Mouse (Mus musculus): Measurements from ENCODE around the gene Cer1. TPM values are rescaled to one million over a fixed set of nuclear protein-coding genes. Genes with fewer than 3 reads are reported as not detected.

Gene Cer1
- not detected in 2 replicates for polyA plus RNA-seq (2014; fragmentation: Nextera tagmentation; extraction: Ambion mirVana)

- H3K27me3 ChIP-seq (ENCODE audit: control insufficient read depth, insufficient read depth, low read length), result no peaks in the 10 kb centered on the region
- no peak within 1 kb of the TSS for H3K27ac ChIP-seq (ENCODE audit: low read depth, low read length)
- H3K4me1 ChIP-seq (ENCODE audit: control insufficient read depth, insufficient read depth, low read length), result no peaks in the 10 kb centered on the region
- no peak within 1 kb of the TSS for H3K9ac ChIP-seq (ENCODE audit: low read depth, low read length)
- H3K4me2 ChIP-seq, result no peak within 1 kb of the TSS
- no peaks in the 10 kb centered on the region for H3K9me3 ChIP-seq (replicated peaks; ENCODE audit: control insufficient read depth, low read length)
- no peak within 1 kb of the TSS for H3K4me3 ChIP-seq (ENCODE audit: low read depth, low read length)
- no peaks in the 10 kb centered on the region for H3K36me3 ChIP-seq (ENCODE audit: control insufficient read depth, insufficient read depth, low read length)
- ATAC-seq (replicated peaks; ENCODE audit: insufficient number of reproducible peaks, low FRiP score, low TSS enrichment), result no peak
- WGBS (ENCODE audit: insufficient replicate concordance), result 61% methylated on average over 18 of the region's 19 CpGs
Observed at GRCm38 (mm10) chr4:82884636-82885534, at the start of gene Cer1. Gene Cer1, minus strand, starts transcription at chr4:82885148.

GRCm38 (mm10) chr4:82934308-82934707 lies 49.4 kb upstream of the Cer1 start:
- Histone ChIP-seq H3K27me3 (ENCODE audit: control insufficient read depth, insufficient read depth, low read length) (no peaks in the 10 kb centered on the region), H3K4me3 (ENCODE audit: low read depth, low read length) (no peak overlapping the region), H3K36me3 (ENCODE audit: control insufficient read depth, insufficient read depth, low read length) (no peaks in the 10 kb centered on the region), H3K9ac (ENCODE audit: low read depth, low read length) (no peak overlapping the region), H3K27ac (ENCODE audit: low read depth, low read length) (no peak overlapping the region), H3K9me3 (replicated peaks; ENCODE audit: control insufficient read depth, low read length) (no peaks in the 10 kb centered on the region), H3K4me2 (no peak overlapping the region), H3K4me1 (ENCODE audit: control insufficient read depth, insufficient read depth, low read length) (no peaks in the 10 kb centered on the region)
- no peak for ATAC-seq (replicated peaks; ENCODE audit: insufficient number of reproducible peaks, low FRiP score, low TSS enrichment)
- WGBS (ENCODE audit: insufficient replicate concordance), result 18% methylated on average over 5 of the region's 5 CpGs

- Histone ChIP-seq H3K27me3 (ENCODE audit: control insufficient read depth, insufficient read depth, low read length) (no peaks in the 10 kb centered on the region), H3K9me3 (replicated peaks; ENCODE audit: control insufficient read depth, low read length) (no peaks in the 10 kb centered on the region), H3K4me3 (ENCODE audit: low read depth, low read length) (no peak overlapping the region), H3K9ac (ENCODE audit: low read depth, low read length) (no peak overlapping the region), H3K27ac (ENCODE audit: low read depth, low read length) (no peak overlapping the region), H3K4me1 (ENCODE audit: control insufficient read depth, insufficient read depth, low read length) (no peaks in the 10 kb centered on the region), H3K36me3 (ENCODE audit: control insufficient read depth, insufficient read depth, low read length) (no peaks in the 10 kb centered on the region), H3K4me2 (peak overlapping the region; percentile 15)
- WGBS (ENCODE audit: insufficient replicate concordance), result 18% methylated on average over 14 of the region's 14 CpGs
- no peak for ATAC-seq (replicated peaks; ENCODE audit: insufficient number of reproducible peaks, low FRiP score, low TSS enrichment)
Observed at GRCm38 (mm10) chr4:82933698-82934210, 48.8 kb upstream of the Cer1 start.

GRCm38 (mm10) chr4:82930079-82930478 lies 45.1 kb upstream of the Cer1 start:
- H3K9me3 ChIP-seq (replicated peaks; ENCODE audit: control insufficient read depth, low read length), result no peaks in the 10 kb centered on the region
- no peak overlapping the region for H3K4me2 ChIP-seq
- no peak overlapping the region for H3K4me3 ChIP-seq (ENCODE audit: low read depth, low read length)
- no peak overlapping the region for H3K27ac ChIP-seq (ENCODE audit: low read depth, low read length)
- no peaks in the 10 kb centered on the region for H3K4me1 ChIP-seq (ENCODE audit: control insufficient read depth, insufficient read depth, low read length)
- H3K27me3 ChIP-seq (ENCODE audit: control insufficient read depth, insufficient read depth, low read length), result no peaks in the 10 kb centered on the region
- no peaks in the 10 kb centered on the region; the same call in 1 of the 2 replicates for H3K36me3 ChIP-seq (ENCODE audit: control insufficient read depth, insufficient read depth, low read length)
- no peak overlapping the region for H3K9ac ChIP-seq (ENCODE audit: low read depth, low read length)
- no peak for ATAC-seq (replicated peaks; ENCODE audit: insufficient number of reproducible peaks, low FRiP score, low TSS enrichment)
- WGBS (ENCODE audit: insufficient replicate concordance), result 83% methylated on average over 5 of the region's 5 CpGs

- no peak for ATAC-seq (replicated peaks; ENCODE audit: insufficient number of reproducible peaks, low FRiP score, low TSS enrichment)
- Histone ChIP-seq H3K27ac (ENCODE audit: low read depth, low read length) (no peak overlapping the region), H3K27me3 (ENCODE audit: control insufficient read depth, insufficient read depth, low read length) (no peaks in the 10 kb centered on the region), H3K4me2 (no peak overlapping the region), H3K4me1 (ENCODE audit: control insufficient read depth, insufficient read depth, low read length) (no peaks in the 10 kb centered on the region), H3K9me3 (replicated peaks; ENCODE audit: control insufficient read depth, low read length) (no peaks in the 10 kb centered on the region), H3K36me3 (ENCODE audit: control insufficient read depth, insufficient read depth, low read length) (no peaks in the 10 kb centered on the region), H3K9ac (ENCODE audit: low read depth, low read length) (no peak overlapping the region), H3K4me3 (ENCODE audit: low read depth, low read length) (no peak overlapping the region)
- WGBS (ENCODE audit: insufficient replicate concordance), result 78% methylated on average over 4 of the region's 4 CpGs
Observed at GRCm38 (mm10) chr4:82921962-82922361, 37.0 kb upstream of the Cer1 start.

- no peaks in the 10 kb centered on the region for H3K27me3 ChIP-seq (ENCODE audit: control insufficient read depth, insufficient read depth, low read length)
- no peak for ATAC-seq (replicated peaks; ENCODE audit: insufficient number of reproducible peaks, low FRiP score, low TSS enrichment)
Observed at GRCm38 (mm10) chr4:82918625-82919024, 33.7 kb upstream of the Cer1 start.

GRCm38 (mm10) chr4:82916678-82917050 lies 31.7 kb upstream of the Cer1 start:
- H3K9me3 ChIP-seq (replicated peaks; ENCODE audit: control insufficient read depth, low read length), result no peaks in the 10 kb centered on the region
- H3K27me3 ChIP-seq (ENCODE audit: control insufficient read depth, insufficient read depth, low read length), result no peaks in the 10 kb centered on the region
- no peaks in the 10 kb centered on the region for H3K4me1 ChIP-seq (ENCODE audit: control insufficient read depth, insufficient read depth, low read length)
- ATAC-seq (replicated peaks; ENCODE audit: insufficient number of reproducible peaks, low FRiP score, low TSS enrichment), result no peak
- H3K9ac ChIP-seq (ENCODE audit: low read depth, low read length), result no peak overlapping the region
- H3K4me3 ChIP-seq (ENCODE audit: low read depth, low read length), result no peak overlapping the region
- WGBS (ENCODE audit: insufficient replicate concordance), result 73% methylated on average over 5 of the region's 5 CpGs
- H3K4me2 ChIP-seq, result no peak overlapping the region
- H3K36me3 ChIP-seq (ENCODE audit: control insufficient read depth, insufficient read depth, low read length), result no peaks in the 10 kb centered on the region
- H3K27ac ChIP-seq (ENCODE audit: low read depth, low read length), result no peak overlapping the region

More at GRCm38 (mm10) chr4:82918625-82919024, 33.7 kb upstream of the Cer1 start:
- H3K9ac ChIP-seq (ENCODE audit: low read depth, low read length), result no peak overlapping the region
- no peaks in the 10 kb centered on the region for H3K4me1 ChIP-seq (ENCODE audit: control insufficient read depth, insufficient read depth, low read length)
- WGBS (ENCODE audit: insufficient replicate concordance), result 71% methylated on average over 2 of the region's 2 CpGs
- H3K27ac ChIP-seq (ENCODE audit: low read depth, low read length), result no peak overlapping the region
- H3K4me3 ChIP-seq (ENCODE audit: low read depth, low read length), result no peak overlapping the region
- H3K36me3 ChIP-seq (ENCODE audit: control insufficient read depth, insufficient read depth, low read length), result no peaks in the 10 kb centered on the region
- no peak overlapping the region for H3K4me2 ChIP-seq
- no peaks in the 10 kb centered on the region for H3K9me3 ChIP-seq (replicated peaks; ENCODE audit: control insufficient read depth, low read length)

GRCm38 (mm10) chr4:82916003-82916677 lies 31.2 kb upstream of the Cer1 start:
- Histone ChIP-seq H3K9me3 (replicated peaks; ENCODE audit: control insufficient read depth, low read length) (no peaks in the 10 kb centered on the region), H3K4me3 (ENCODE audit: low read depth, low read length) (no peak overlapping the region), H3K36me3 (ENCODE audit: control insufficient read depth, insufficient read depth, low read length) (no peaks in the 10 kb centered on the region), H3K27me3 (ENCODE audit: control insufficient read depth, insufficient read depth, low read length) (no peaks in the 10 kb centered on the region), H3K4me1 (ENCODE audit: control insufficient read depth, insufficient read depth, low read length) (no peaks in the 10 kb centered on the region), H3K4me2 (no peak overlapping the region), H3K27ac (ENCODE audit: low read depth, low read length) (no peak overlapping the region), H3K9ac (ENCODE audit: low read depth, low read length) (no peak overlapping the region)
- 57% methylated on average over 14 of the region's 14 CpGs for whole genome bisulfite sequencing (ENCODE audit: insufficient replicate concordance)
- ATAC-seq (replicated peaks; ENCODE audit: insufficient number of reproducible peaks, low FRiP score, low TSS enrichment), result no peak

All from heart, embryonic 11.5 days (tissue).